Mouse (Mus musculus): ENCODE data around the gene Ank2.

DNA sequence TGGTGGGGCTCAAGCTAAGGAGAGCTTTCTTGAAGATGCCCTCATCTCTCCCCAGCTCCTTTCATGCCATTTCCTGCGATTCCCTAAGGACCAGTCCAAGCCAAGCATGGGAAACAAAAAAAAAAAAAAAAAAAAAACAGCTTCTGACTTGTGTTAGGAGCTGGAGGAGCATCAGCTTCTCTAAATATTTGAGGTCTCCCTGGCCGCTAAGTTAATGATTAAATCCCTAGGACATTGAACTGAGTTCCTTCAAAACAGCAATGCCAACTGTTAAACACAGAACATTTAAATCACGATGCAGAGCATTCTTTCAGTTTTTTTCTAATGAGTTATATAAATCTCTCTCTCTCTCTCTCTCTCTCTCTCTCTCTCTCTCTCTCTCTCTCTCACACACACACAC is 345.3 kb downstream of the Ank2 start:
- no peak for TF ChIP-seq CTCF (IDR thresholded peaks at IDR 0.05; ENCODE audit: extremely low read depth, insufficient read depth, low read length)
- TF ChIP-seq POLR2A (IDR thresholded peaks at IDR 0.05; ENCODE audit: extremely low read depth, insufficient read depth, low read length), result no peak

All from cortical plate, adult 2 months (tissue).